Mouse (Mus musculus) neural tube, embryonic 13.5 days (tissue): ENCODE results near the gene Tmem214. TPM values are rescaled to one million over a fixed set of nuclear protein-coding genes. Genes with fewer than 3 reads are reported as not detected.

Experiments
- ATAC-seq: fragments of 200-750 bp; cut with Nextera tagmentation; 2 replicates; pipeline ENCODE4 v1.8.0; 2017; ENCODE audit warnings: low read depth, mild to moderate bottlenecking, moderate TSS enrichment, moderate library complexity
- H3K27ac ChIP-seq: fragments of 300-500 bp; sonication (generic); replicated peaks from 2 replicates; pipeline ENCODE4 v1.5.1; 2015; ENCODE audit warnings: moderate library complexity, mild to moderate bottlenecking, inconsistent platforms
- H3K27me3 ChIP-seq: fragments of 300-500 bp; sonication (generic); 2 replicates; pipeline ENCODE4 v1.6.1; 2015; ENCODE audit warnings: mild to moderate bottlenecking, inconsistent platforms
- H3K36me3 ChIP-seq: fragments of 300-500 bp; sonication (generic); 2 replicates; pipeline ENCODE4 v1.6.1; 2015; ENCODE audit warnings: mild to moderate bottlenecking, inconsistent platforms
- H3K4me1 ChIP-seq: fragments of 300-500 bp; sonication (generic); replicated peaks from 2 replicates; pipeline ENCODE4 v1.6.1; 2015; ENCODE audit warnings: inconsistent platforms
- H3K4me2 ChIP-seq: fragments of 300-500 bp; sonication (generic); 2 replicates; pipeline ENCODE4 v1.6.1; 2015; ENCODE audit warnings: inconsistent platforms, mild to moderate bottlenecking, moderate library complexity
- H3K4me3 ChIP-seq: fragments of 300-500 bp; sonication (generic); 2 replicates; pipeline ENCODE4 v1.5.1; 2015; ENCODE audit warnings: mild to moderate bottlenecking, inconsistent platforms
- H3K9ac ChIP-seq: fragments of 300-500 bp; sonication (generic); 2 replicates; pipeline ENCODE4 v1.6.1; 2015; ENCODE audit warnings: moderate library complexity, mild to moderate bottlenecking, inconsistent platforms
- H3K9me3 ChIP-seq: fragments of 300-500 bp; sonication (generic); 2 replicates; pipeline ENCODE4 v1.6.1; 2016; ENCODE audit warnings: inconsistent platforms
- WGBS: fragments of 180-500 bp; shearing (Covaris S2); methylation state at CpG from one replicate; pipeline ENCODE4 v1.1.7; 2015; 5-methylcytosine and 5-hydroxymethylcytosine counted together
- polyA plus RNA-seq: library from polyadenylated mRNA; unstranded; fragments of >200 nt; fragmentation: Nextera tagmentation; extraction: Ambion mirVana; gene quantifications from 2 replicates; pipeline ENCODE4 v1.2.1, GENCODE M21; 2015

Gene Tmem214
- polyA plus RNA-seq, 1 experiment from 2014 or later: 57.4 TPM

DNA sequence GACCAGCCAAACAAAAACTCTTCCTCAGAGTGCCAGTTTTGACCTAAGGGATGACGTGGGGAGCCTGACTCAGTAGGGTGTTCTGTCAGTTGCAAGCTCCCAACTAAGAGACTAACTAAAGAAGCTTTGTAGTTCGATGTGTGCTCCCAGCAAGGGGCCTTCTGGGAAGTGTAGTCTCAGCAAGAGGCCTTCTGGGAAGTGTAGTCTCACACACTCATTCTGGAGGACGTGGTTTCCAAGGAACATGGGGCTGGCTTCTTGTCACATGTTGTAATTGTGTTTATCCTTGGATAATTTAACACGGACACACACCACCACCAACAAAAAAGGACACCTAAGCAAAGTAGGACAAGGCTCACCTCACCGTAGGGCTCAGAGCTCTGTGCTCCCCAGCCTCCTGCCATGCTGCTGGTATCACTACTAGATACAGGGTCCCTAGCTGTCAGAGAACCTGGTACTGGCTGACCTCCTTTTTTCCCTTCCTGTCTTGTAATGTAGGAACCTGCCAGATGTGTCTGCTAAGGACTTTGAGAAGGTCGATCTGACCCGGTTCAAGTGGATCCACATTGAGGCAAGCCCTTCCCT, 60.2 kb downstream of the Tmem214 start:
- H3K4me1 ChIP-seq: no peaks in the 10 kb centered on the region
- H3K27me3 ChIP-seq: 0 out of 2 replicates have a peak, but pooled peaks cover 2% of the 10 kb centered on the region
- WGBS: 39% methylated on average over 7 of the region's 7 CpGs
- no peaks in the 10 kb centered on the region for H3K9me3 ChIP-seq
- H3K4me3 ChIP-seq: no peak overlapping the region
- H3K4me2 ChIP-seq: peak overlapping the region; percentile 46
- no peak overlapping the region for H3K9ac ChIP-seq
- H3K27ac ChIP-seq: no peak overlapping the region
- peak; percentile 68 for ATAC-seq
- H3K36me3 ChIP-seq: no peaks in the 10 kb centered on the region

Other genes with a start within 250 kb of the Tmem214 start
- 26.5 and 28.0 TPM in 2 replicates for gene Slc35f6, start 220.1 kb upstream of the Tmem214 start, polyA plus RNA-seq
- gene Cenpa, start 201.2 kb upstream of the Tmem214 start, polyA plus RNA-seq: 60.2 and 69.1 TPM in 2 replicates
- 176 and 184 TPM in 2 replicates for gene Dpysl5, start 156.4 kb upstream of the Tmem214 start, polyA plus RNA-seq
- 107 and 116 TPM in 2 replicates for gene Mapre3, start 53.4 kb upstream of the Tmem214 start, polyA plus RNA-seq
- 25.8 and 29.3 TPM in 2 replicates for gene Agbl5, start 20.7 kb downstream of the Tmem214 start, polyA plus RNA-seq
- gene Ost4, start 39.8 kb downstream of the Tmem214 start, polyA plus RNA-seq: 258 and 278 TPM in 2 replicates
- 30.7 and 43.9 TPM in 2 replicates for gene Emilin1, start 45.4 kb downstream of the Tmem214 start, polyA plus RNA-seq
- gene Khk, start 53.4 kb downstream of the Tmem214 start, polyA plus RNA-seq: 11.4 and 11.9 TPM in 2 replicates
- 33.7 and 38.1 TPM in 2 replicates for gene Cgref1, start 77.6 kb downstream of the Tmem214 start, polyA plus RNA-seq
- gene Preb, start 92.3 kb downstream of the Tmem214 start, polyA plus RNA-seq: 117 and 120 TPM in 2 replicates
- gene Tcf23, start 100.7 kb downstream of the Tmem214 start, polyA plus RNA-seq: not detected in 2 replicates
- 154 and 183 TPM in 2 replicates for gene Atraid, start 180.3 kb downstream of the Tmem214 start, polyA plus RNA-seq
- 12.9 and 13.7 TPM in 2 replicates for gene Slc5a6, start 180.9 kb downstream of the Tmem214 start, polyA plus RNA-seq
- 13.4 and 14.7 TPM in 2 replicates for gene Cad, start 186.8 kb downstream of the Tmem214 start, polyA plus RNA-seq
- gene Dnajc5g, start 238.3 kb downstream of the Tmem214 start, polyA plus RNA-seq: not detected in 2 replicates
- 26.2 and 28.9 TPM in 2 replicates for gene Slc30a3, start 240.2 kb downstream of the Tmem214 start, polyA plus RNA-seq
- 0.40 and 0.62 TPM in 2 replicates for gene Trim54, start 248.7 kb downstream of the Tmem214 start, polyA plus RNA-seq